Mouse (Mus musculus) central nervous system, embryonic 11.5 days (tissue): ENCODE data around the gene Smim4. TPM values are rescaled to one million over a fixed set of nuclear protein-coding genes. Genes with fewer than 3 reads are reported as not detected.

ENCODE experiments used
- polyA plus RNA-seq: library from polyadenylated mRNA; depleted of rRNA; stranded (reverse); fragments of >200 nt; gene quantifications from 2 replicates; pipeline ENCODE4 v1.2.3, GENCODE M21; 2012; rRNA removed

The Smim4 gene
- 26.7 and 44.6 TPM in 2 replicates for polyA plus RNA-seq

DNA sequence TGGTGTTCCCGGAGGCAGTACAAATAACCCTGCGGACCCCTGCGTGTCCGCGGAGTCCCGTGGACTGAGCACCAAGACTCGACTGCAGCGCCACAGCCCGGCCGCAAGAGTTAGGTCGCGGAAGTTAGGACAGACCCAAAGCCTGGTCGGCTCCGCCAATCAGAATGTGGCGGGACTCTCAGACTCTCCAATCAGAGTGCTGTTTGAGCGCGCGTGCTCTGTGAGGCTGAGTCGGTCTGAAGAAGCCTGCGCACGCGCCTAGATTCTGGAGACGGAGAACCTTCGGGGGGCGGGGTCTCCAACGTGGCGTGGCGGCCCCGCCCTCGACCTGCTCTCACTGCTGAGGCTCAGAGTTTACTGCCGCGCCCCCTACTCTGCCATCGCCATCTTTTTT is at the start of gene Smim4:
TSS of gene Smim4 (minus strand) at position 131 of the 394 bp plus-strand sequence.

DNA sequence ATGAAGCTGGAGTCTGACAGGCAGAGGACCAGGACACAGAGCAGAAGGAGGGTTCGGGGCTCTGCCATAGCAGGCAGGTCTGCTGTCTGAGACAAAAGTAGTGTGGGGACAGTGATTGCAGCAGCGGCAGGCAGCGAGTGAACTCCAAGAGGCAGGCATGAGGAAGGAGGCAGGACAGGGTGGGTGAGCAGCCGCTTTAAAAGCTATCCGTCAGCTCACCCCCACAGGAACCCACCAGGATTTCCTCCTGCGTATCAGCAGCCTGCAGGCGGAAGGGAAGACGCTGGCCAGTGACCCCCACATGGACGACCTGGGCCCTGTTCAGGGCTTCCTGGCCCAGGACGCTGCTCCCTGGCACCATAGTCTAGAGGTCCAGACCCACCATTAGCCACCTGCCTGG is 39.7 kb upstream of the Smim4 start, which contains the start of gene Stab1:
TSS of gene Stab1 (minus strand) at position 217 of the 400 bp plus-strand sequence.

DNA sequence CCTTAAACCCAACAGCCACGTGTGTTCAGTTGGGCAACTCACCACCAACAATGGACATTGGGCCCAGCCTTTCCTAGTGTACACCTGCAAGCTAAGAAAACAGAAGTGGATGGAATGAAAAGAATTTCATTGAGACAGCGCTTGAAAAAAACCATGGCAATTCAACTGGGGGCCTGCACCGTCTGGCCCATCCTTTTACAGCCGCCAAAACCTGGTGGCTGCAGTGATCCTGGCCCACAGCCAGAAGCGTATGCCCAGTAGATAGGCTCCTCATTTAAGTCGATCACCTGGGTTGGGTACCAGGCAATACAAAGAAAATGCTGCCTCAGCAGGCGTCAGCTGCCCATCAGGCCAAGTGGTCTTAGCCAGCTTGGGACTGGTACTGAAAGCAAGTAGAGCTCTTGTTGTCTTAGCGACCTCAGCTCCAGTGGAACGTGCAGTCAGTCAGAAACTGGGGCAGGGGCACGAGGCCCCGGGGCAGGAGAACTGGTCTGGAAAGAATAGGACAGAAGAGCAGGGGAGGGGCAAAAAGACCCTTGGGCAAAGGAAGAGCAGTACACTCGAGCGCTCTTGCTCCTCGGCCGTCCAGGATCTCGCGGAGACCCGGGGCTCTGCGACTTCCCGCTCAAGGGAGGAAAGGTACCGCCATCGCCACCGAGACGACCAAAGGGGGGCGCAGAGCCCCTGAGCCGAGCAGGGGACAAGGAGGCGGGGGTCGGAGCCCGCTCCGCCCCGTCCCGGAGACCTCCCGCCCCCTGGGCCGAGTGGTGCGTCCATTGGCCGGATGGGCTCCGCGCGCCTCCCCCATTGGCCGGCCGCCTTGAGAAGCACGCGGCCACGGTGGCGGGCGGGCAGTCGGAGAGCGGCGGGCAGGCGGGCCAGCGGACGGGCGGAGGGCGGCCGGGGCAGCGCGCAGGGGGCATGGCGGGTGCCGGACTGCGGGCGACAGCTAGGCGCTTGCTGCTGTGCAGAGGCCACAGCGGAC is 1.8 kb upstream of the Smim4 start, which contains the start of gene Nt5dc2:
TSS of gene Nt5dc2 (plus strand) at position 818 of the 985 bp plus-strand sequence.

Other genes starting within 250 kb of the Smim4 start
- gene Mustn1, start 249.8 kb downstream of the Smim4 start, polyA plus RNA-seq = 0.44 and 2.8 TPM in 2 replicates
- 0.23 and 0.27 TPM in 2 replicates for gene Itih4, start 242.5 kb downstream of the Smim4 start, polyA plus RNA-seq
- 1.9 and 3.6 TPM in 2 replicates for gene Itih3, start 205.2 kb downstream of the Smim4 start, polyA plus RNA-seq
- 0.62 and 1.5 TPM in 2 replicates for gene Itih1, start 185.7 kb downstream of the Smim4 start, polyA plus RNA-seq
- 14.9 and 15.4 TPM in 2 replicates for gene Nek4, start 177.6 kb downstream of the Smim4 start, polyA plus RNA-seq
- gene Glt8d1, start 127.6 kb downstream of the Smim4 start, polyA plus RNA-seq = 58.9 and 97.6 TPM in 2 replicates
- gene Spcs1, start 127.3 kb downstream of the Smim4 start, polyA plus RNA-seq = 128 and 218 TPM in 2 replicates
- 44.9 and 53.0 TPM in 2 replicates for gene Pbrm1, start 109.8 kb downstream of the Smim4 start, polyA plus RNA-seq
- 134 and 186 TPM in 2 replicates for gene Gnl3, start 109.8 kb downstream of the Smim4 start, polyA plus RNA-seq
- 300 and 453 TPM in 2 replicates for gene Nt5dc2, start 2.1 kb upstream of the Smim4 start, polyA plus RNA-seq
- gene Stab1, start 39.7 kb upstream of the Smim4 start, polyA plus RNA-seq = 30.1 and 34.2 TPM in 2 replicates
- 123 and 136 TPM in 2 replicates for gene Tnnc1, start 79.4 kb upstream of the Smim4 start, polyA plus RNA-seq
- 453 and 485 TPM in 2 replicates for gene Nisch, start 88.0 kb upstream of the Smim4 start, polyA plus RNA-seq
- 2.8 TPM in 2 replicates for gene Sema3g, start 88.9 kb upstream of the Smim4 start, polyA plus RNA-seq
- gene Phf7, start 122.4 kb upstream of the Smim4 start, polyA plus RNA-seq = 6.4 and 9.1 TPM in 2 replicates
- gene Bap1, start 122.5 kb upstream of the Smim4 start, polyA plus RNA-seq = 111 and 112 TPM in 2 replicates
- 5.2 and 7.9 TPM in 2 replicates for gene Dnah1, start 194.9 kb upstream of the Smim4 start, polyA plus RNA-seq
- gene Capn7, start 207.7 kb upstream of the Smim4 start, polyA plus RNA-seq = 26.4 and 42.8 TPM in 2 replicates